Mouse (Mus musculus) left cerebral cortex, adult 11 months (tissue): ENCODE results near the gene Pfdn6.

ENCODE experiments used
- DNase-seq: peaks from one replicate; pipeline ENCODE4 v3.0.0; 2022; ENCODE audit warnings: low spot score

The Pfdn6 gene

GRCm38 (mm10) chr17:33931947-33932346 is 8.2 kb downstream of the Pfdn6 start:
- DNase-seq: no peak

- no peak for DNase-seq
Observed at GRCm38 (mm10) chr17:33931159-33931866, 8.8 kb downstream of the Pfdn6 start.

- DNase-seq: no peak
Observed at GRCm38 (mm10) chr17:33930280-33931158, 9.6 kb downstream of the Pfdn6 start.

- peak; percentile 85 for DNase-seq
Observed at GRCm38 (mm10) chr17:33929371-33930279, 10.5 kb downstream of the Pfdn6 start, which contains the start of gene Rgl2. Gene Rgl2 (plus strand): TSS chr17:33929543.

GRCm38 (mm10) chr17:33928251-33928947 is 11.7 kb downstream of the Pfdn6 start:
- DNase-seq: no peak

GRCm38 (mm10) chr17:33926207-33926932 is 13.8 kb downstream of the Pfdn6 start:
- DNase-seq: no peak

- no peak for DNase-seq
Observed at GRCm38 (mm10) chr17:33925406-33926116, 14.6 kb downstream of the Pfdn6 start.

GRCm38 (mm10) chr17:33924577-33925283 is 15.4 kb downstream of the Pfdn6 start:
- no peak for DNase-seq

- DNase-seq: no peak
Observed at GRCm38 (mm10) chr17:33921361-33921760, 18.8 kb downstream of the Pfdn6 start.

- no peak for DNase-seq
Observed at GRCm38 (mm10) chr17:33920282-33921097, 19.7 kb downstream of the Pfdn6 start.

GRCm38 (mm10) chr17:33919351-33920281 is 20.5 kb downstream of the Pfdn6 start:
- DNase-seq: no peak

GRCm38 (mm10) chr17:33918293-33919203 is 21.6 kb downstream of the Pfdn6 start:
- no peak for DNase-seq

GRCm38 (mm10) chr17:33917656-33918292 is 22.4 kb downstream of the Pfdn6 start:
- DNase-seq: no peak

GRCm38 (mm10) chr17:33916847-33917655 is 23.1 kb downstream of the Pfdn6 start:
- DNase-seq: no peak

GRCm38 (mm10) chr17:33916294-33916693 is 23.8 kb downstream of the Pfdn6 start:
- no peak for DNase-seq
